Mouse (Mus musculus) forebrain, embryonic 10.5 days (tissue): Measurements from ENCODE around the gene 4933425L06Rik. TPM values are rescaled to one million over a fixed set of nuclear protein-coding genes. Genes with fewer than 3 reads are reported as not detected.
A peak's percentile ranks its signal among the peaks of the same experiment; 100 is the strongest.

Source experiments
- DNase-seq: peaks from one replicate; pipeline ENCODE4 v3.0.0-alpha.2; 2017; ENCODE audit warnings: low spot score; ENCODE audit errors: extremely low spot score
- H3K27ac ChIP-seq: fragments of 300-500 bp; sonication (generic); 2 replicates; pipeline ENCODE4 v1.5.1; 2016; ENCODE audit warnings: mild to moderate bottlenecking
- H3K27me3 ChIP-seq: fragments of 300-500 bp; sonication (generic); 2 replicates; pipeline ENCODE4 v1.6.1; 2016; ENCODE audit warnings: mild to moderate bottlenecking; ENCODE audit not compliant: poor library complexity, severe bottlenecking
- H3K36me3 ChIP-seq: fragments of 300-500 bp; sonication (generic); replicated peaks from 2 replicates; pipeline ENCODE4 v1.6.1; 2016; ENCODE audit warnings: mild to moderate bottlenecking, moderate library complexity
- H3K4me1 ChIP-seq: fragments of 300-500 bp; sonication (generic); 2 replicates; pipeline ENCODE4 v1.6.1; 2016
- H3K4me3 ChIP-seq: fragments of 300-500 bp; sonication (generic); 2 replicates; pipeline ENCODE4 v1.5.1; 2016; ENCODE audit warnings: mild to moderate bottlenecking, moderate library complexity
- H3K9me3 ChIP-seq: fragments of 300-500 bp; sonication (generic); 2 replicates; pipeline ENCODE4 v1.6.1; 2016; ENCODE audit warnings: mild to moderate bottlenecking, moderate library complexity
- WGBS: fragments of 180-500 bp; shearing (Covaris S2); methylation state at CpG from one replicate; pipeline ENCODE4 v1.1.7; 2016; 5-methylcytosine and 5-hydroxymethylcytosine counted together
- polyA plus RNA-seq: library from polyadenylated mRNA; unstranded; fragments of >200 nt; fragmentation: Nextera tagmentation; extraction: Ambion mirVana; gene quantifications from 2 replicates; pipeline ENCODE4 v1.2.1, GENCODE M21; 2016

Gene 4933425L06Rik
- polyA plus RNA-seq: not detected in 2 replicates

DNA sequence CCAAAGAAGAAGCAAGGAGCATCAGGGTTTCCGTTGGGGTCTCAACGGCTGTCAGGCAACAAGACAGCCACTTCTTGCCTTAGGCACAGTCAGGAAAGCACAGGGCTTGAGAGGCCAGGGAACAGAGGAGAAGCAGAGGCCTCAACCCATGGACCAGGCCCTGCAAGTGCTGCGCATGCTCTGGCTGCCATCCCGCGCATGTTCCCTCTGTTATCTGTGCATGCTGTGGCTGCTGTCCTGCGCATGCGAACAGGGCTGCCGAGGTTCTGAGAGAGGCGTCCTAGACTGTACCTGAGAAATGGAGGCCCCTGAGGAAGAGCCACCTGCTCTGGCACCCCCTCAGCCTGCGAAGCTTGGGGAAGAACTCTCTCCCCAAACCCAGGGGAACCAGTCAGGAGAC, at the start of gene 4933425L06Rik:
Gene 4933425L06Rik (plus strand): TSS at position 261 of the 400 bp plus-strand sequence.
- Histone ChIP-seq H3K27me3 (no peaks in the 10 kb centered on the region), H3K27ac (no peak within 1 kb of the TSS), H3K9me3 (no peaks in the 10 kb centered on the region), H3K4me1 (no peaks in the 10 kb centered on the region), H3K4me3 (no peak within 1 kb of the TSS), H3K36me3 (no peaks in the 10 kb centered on the region)
- 92% methylated on average over 10 of the region's 10 CpGs for WGBS
- DNase-seq: no peak

GRCm38 (mm10) chr13:105037816-105038215, 44.1 kb upstream of the 4933425L06Rik start:
- Histone ChIP-seq H3K4me3 (no peak overlapping the region), H3K9me3 (no peaks in the 10 kb centered on the region), H3K27me3 (no peaks in the 10 kb centered on the region), H3K27ac (no peak overlapping the region), H3K36me3 (no peaks in the 10 kb centered on the region), H3K4me1 (no peaks in the 10 kb centered on the region)
- WGBS: 93% methylated on average over 12 of the region's 12 CpGs
- DNase-seq: no peak

- DNase-seq: no peak
- 76% methylated on average over 5 of the region's 5 CpGs for WGBS
- Histone ChIP-seq H3K27ac (no peak overlapping the region), H3K36me3 (no peaks in the 10 kb centered on the region), H3K4me1 (no peaks in the 10 kb centered on the region), H3K9me3 (no peaks in the 10 kb centered on the region), H3K27me3 (no peaks in the 10 kb centered on the region), H3K4me3 (no peak overlapping the region)
These were observed 43.6 kb upstream of the 4933425L06Rik start for GRCm38 (mm10) chr13:105038334-105038733.

DNA sequence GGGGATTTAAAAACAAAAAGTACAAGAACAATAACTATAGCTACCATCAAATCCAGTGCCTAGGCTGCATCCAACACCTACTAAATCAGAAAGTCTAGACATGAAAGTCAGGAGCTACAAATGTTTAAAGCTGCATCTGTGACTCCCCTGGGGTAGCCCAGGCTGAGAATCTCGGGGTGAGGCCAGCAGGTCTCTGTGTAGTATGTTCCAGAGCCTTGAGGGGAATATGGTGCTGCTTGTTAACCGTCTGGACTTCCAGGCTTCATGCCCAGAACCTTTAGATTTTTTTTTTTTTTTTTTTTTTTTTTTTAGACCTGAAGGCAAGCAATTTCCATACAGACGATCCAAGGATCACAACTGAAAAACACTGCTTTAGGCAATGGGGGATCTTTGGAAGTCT, 38.0 kb upstream of the 4933425L06Rik start:
- Histone ChIP-seq H3K27ac (no peak overlapping the region), H3K4me3 (no peak overlapping the region), H3K36me3 (no peaks in the 10 kb centered on the region), H3K9me3 (no peaks in the 10 kb centered on the region), H3K27me3 (no peaks in the 10 kb centered on the region), H3K4me1 (no peaks in the 10 kb centered on the region)
- WGBS: 62% methylated on average over 3 of the region's 3 CpGs
- DNase-seq: no peak

DNA sequence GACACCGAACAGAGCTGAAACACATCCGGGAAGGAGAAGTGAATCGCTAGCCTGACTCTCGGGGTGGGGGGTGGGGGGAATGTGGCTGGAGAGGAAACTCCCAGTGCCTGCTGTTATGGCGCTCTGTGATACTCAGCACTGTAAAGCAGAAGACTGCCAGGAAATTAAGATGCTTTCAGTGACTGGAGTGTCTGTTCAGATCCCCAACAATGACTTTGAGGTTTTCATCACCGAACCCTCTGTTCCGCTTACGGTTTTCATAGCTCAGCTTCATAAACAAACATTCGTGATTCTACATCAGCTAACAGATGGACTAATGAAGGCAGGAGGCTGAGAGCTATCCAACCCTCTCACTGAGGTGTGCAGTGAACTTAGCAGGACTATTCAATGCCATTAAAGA, 34.5 kb upstream of the 4933425L06Rik start:
- no peak for DNase-seq
- 80% methylated on average over 9 of the region's 9 CpGs for WGBS
- no peaks in the 10 kb centered on the region for H3K9me3 ChIP-seq

DNA sequence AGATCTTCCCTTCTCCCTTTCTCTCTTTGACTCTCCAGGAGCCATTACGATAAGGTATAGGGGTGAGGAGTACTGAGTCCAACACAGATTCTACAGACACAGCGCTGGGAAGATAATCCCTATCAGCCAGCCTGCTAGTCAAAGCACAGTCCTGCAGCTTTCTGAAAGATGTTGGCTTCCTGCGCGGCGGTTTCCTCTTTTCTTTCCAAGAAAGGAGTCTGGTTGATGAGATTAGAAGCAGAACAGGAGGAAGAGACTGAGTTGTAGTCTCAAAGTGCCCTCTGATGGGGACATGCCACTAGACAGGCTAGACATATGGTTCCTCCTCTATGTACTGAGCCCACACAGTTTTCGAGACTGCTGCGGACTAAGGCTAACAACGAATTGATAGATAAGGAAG, 33.3 kb upstream of the 4933425L06Rik start:
- 80% methylated on average over 8 of the region's 8 CpGs for WGBS
- H3K4me3 ChIP-seq: no peak overlapping the region
- no peak for DNase-seq
- H3K4me1 ChIP-seq: peaks cover 7% of the 10 kb centered on the region
- no peaks in the 10 kb centered on the region for H3K36me3 ChIP-seq
- peaks cover 31% of the 10 kb centered on the region for H3K27me3 ChIP-seq
- H3K9me3 ChIP-seq: no peaks in the 10 kb centered on the region
- H3K27ac ChIP-seq: no peak overlapping the region

More for the DNA sequence above, 34.5 kb upstream of the 4933425L06Rik start:
- no peaks in the 10 kb centered on the region for H3K4me1 ChIP-seq
- H3K27me3 ChIP-seq: peaks cover 18% of the 10 kb centered on the region
- H3K4me3 ChIP-seq: no peak overlapping the region
- no peaks in the 10 kb centered on the region for H3K36me3 ChIP-seq
- no peak overlapping the region for H3K27ac ChIP-seq

- Histone ChIP-seq H3K36me3 (no peaks in the 10 kb centered on the region), H3K4me1 (peaks cover 23% of the 10 kb centered on the region), H3K4me3 (no peak overlapping the region), H3K27me3 (peaks cover 55% of the 10 kb centered on the region), H3K27ac (no peak overlapping the region), H3K9me3 (no peaks in the 10 kb centered on the region)
- no peak for DNase-seq
- 56% methylated on average over 6 of the region's 6 CpGs for WGBS
These were observed 30.5 kb upstream of the 4933425L06Rik start for GRCm38 (mm10) chr13:105051432-105051831.

DNA sequence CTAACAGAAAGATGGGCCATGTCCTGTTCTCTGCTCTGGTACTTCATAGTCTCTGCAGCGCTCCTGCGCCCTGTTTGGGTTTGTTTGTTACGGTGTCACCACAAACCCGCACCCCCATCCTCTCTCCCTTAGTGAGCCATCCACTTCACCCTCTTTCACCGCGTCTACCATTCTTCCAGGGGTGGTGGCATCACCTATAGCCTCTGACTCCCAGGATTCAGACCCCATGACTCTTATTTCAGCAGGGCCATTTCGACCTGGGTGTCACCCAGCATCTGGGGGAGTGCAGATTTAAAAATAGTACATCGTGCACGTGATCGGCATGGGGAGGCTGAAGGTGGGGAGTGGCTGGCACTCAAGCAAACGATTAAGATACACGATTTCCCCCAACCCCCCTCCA, 28.3 kb upstream of the 4933425L06Rik start:
- DNase-seq: peak; percentile 26
- Histone ChIP-seq H3K27ac (peak overlapping the region; percentile 83; the same call in 1 of the 2 replicates), H3K36me3 (no peaks in the 10 kb centered on the region), H3K4me3 (peak overlapping the region; percentile 70), H3K27me3 (peaks cover 65% of the 10 kb centered on the region), H3K9me3 (no peaks in the 10 kb centered on the region), H3K4me1 (peaks cover 23% of the 10 kb centered on the region)
- 2% methylated on average over 12 of the region's 12 CpGs for WGBS

GRCm38 (mm10) chr13:105054181-105054940, 27.6 kb upstream of the 4933425L06Rik start, which contains the start of gene Rgs7bp:
Gene Rgs7bp, minus strand, starts transcription at chr13:105054930.
- Histone ChIP-seq H3K9me3 (no peaks in the 10 kb centered on the region), H3K27ac (peak within 1 kb of the TSS; percentile 83), H3K36me3 (no peaks in the 10 kb centered on the region), H3K27me3 (peaks cover 65% of the 10 kb centered on the region), H3K4me1 (peaks cover 26% of the 10 kb centered on the region), H3K4me3 (peak within 1 kb of the TSS; percentile 70)
- peak; percentile 75 for DNase-seq
- WGBS: under 1% methylated on average over 74 of the region's 75 CpGs

- peaks cover 26% of the 10 kb centered on the region for H3K4me1 ChIP-seq
- no peaks in the 10 kb centered on the region for H3K9me3 ChIP-seq
- under 1% methylated on average over 8 of the region's 8 CpGs for WGBS
- H3K27ac ChIP-seq: no peak overlapping the region; the same call in 1 of the 2 replicates
- H3K4me3 ChIP-seq: peak overlapping the region; percentile 70
- peak; percentile 20 for DNase-seq
- H3K27me3 ChIP-seq: peaks cover 65% of the 10 kb centered on the region
- no peaks in the 10 kb centered on the region for H3K36me3 ChIP-seq
These were observed 27.0 kb upstream of the 4933425L06Rik start for GRCm38 (mm10) chr13:105054941-105055309.

DNA sequence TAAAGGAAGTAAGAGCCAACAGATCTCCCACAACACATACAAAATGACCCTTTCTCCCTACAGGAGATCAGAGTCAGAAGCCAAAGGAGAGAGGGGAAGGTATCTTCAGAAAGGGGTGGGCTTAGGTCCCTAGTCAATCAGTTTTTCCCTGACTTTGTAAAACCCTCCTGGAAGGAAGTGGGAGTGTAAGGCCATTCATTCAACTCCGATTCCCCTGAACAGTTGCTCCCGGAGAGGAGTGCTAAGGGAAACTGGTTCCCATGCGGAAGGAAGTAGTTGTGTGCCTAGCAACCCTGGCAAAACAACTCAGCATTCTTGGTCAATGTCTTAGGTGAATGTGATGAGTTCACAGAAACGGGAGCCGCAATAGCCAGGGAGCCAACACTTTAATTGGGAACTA, 26.5 kb upstream of the 4933425L06Rik start:
- Histone ChIP-seq H3K4me3 (peak overlapping the region; percentile 70), H3K9me3 (no peaks in the 10 kb centered on the region), H3K27me3 (peaks cover 65% of the 10 kb centered on the region), H3K4me1 (peaks cover 26% of the 10 kb centered on the region), H3K36me3 (no peaks in the 10 kb centered on the region), H3K27ac (no peak overlapping the region)
- no peak for DNase-seq
- 22% methylated on average over 5 of the region's 5 CpGs for WGBS

GRCm38 (mm10) chr13:105066119-105066518, 15.8 kb upstream of the 4933425L06Rik start:
- no peaks in the 10 kb centered on the region for H3K27me3 ChIP-seq
- no peak overlapping the region for H3K4me3 ChIP-seq
- no peaks in the 10 kb centered on the region for H3K36me3 ChIP-seq
- H3K4me1 ChIP-seq: no peaks in the 10 kb centered on the region
- no peak for DNase-seq
- no peak overlapping the region for H3K27ac ChIP-seq
- no peaks in the 10 kb centered on the region for H3K9me3 ChIP-seq
